Mouse (Mus musculus): Measurements from ENCODE around the gene Txn2. TPM values are rescaled to one million over a fixed set of nuclear protein-coding genes. Genes with fewer than 3 reads are reported as not detected.

Txn2 gene
- 177 and 184 TPM in 2 replicates for polyA plus RNA-seq (2012; rRNA removed)

DNA sequence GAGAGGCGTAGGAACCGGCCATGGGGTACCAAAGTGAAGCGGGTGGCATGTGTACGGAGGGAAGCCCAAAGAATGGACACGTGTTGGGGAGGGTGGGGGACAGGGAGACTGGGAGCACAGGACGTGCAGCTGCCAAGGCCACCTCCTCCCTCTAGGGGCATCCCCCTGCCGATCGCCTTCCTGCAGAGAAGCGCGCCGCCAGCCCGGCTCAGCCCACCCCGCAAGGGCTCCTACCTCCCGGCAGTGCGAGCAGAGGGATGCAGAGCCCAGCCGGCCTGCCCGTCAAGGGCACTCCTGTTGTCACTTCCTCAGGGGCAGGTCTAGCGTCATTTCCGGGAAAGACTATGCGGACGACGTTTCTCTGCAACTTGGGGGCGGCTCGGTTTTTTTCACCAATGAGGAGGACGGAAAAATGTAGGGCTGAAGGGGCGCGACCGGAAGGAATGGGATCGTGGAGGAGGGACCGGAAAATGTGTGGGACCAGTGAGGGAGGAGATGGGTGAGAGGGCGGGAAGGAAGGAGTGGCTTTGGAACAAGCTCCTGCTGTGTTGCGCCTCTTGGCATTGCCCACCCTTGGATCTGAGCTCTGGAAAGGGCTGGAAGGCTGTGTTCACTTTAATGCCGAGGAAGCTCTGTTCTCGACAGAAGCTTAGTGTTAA lies at the start of gene Txn2:
TSS of gene Txn2 (minus strand) at position 334 of the 659 bp plus-strand sequence.

DNA sequence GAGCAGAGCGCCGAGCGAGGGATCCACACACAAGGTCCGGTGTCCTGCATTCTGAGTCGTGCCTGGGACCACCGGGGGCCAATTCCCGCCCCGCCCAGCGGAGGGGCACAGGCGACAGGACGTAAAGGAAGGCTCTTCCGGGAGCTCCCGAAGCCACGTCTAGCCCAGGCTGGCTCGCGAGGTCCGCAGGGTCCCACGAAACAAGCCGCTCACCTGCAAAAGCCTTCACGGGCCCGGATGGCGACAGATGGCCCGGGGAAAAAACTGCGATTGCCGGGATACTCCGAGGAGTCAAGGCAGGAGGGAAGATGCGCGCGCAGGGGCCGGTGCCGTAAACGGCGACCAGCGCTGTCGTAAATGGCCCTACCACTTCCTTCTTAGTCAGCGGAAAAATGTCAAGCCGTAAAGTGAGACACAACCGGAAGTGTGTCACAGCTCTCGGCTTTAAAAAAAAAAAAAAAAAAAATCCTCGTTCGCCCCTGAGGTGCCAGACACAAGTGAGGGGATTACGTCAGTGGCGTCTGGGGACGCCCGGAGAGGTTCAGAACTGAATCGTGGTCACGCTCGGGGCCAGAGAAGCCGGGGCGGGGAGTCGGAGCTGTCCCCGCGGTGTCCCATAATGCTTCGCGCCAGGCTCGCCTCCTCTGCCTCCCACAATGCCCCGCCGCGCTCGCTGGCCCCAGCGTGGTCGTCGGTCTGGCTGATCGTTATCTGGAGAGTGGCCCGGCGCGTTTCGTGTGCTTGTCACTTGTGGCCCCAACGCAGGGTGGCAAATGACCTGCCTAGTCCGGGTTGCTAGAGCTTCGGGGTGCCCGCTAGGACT lies 41.9 kb upstream of the Txn2 start, which contains the start of gene Eif3d:
TSS of gene Eif3d (minus strand) at position 344 of the 823 bp plus-strand sequence.

DNA sequence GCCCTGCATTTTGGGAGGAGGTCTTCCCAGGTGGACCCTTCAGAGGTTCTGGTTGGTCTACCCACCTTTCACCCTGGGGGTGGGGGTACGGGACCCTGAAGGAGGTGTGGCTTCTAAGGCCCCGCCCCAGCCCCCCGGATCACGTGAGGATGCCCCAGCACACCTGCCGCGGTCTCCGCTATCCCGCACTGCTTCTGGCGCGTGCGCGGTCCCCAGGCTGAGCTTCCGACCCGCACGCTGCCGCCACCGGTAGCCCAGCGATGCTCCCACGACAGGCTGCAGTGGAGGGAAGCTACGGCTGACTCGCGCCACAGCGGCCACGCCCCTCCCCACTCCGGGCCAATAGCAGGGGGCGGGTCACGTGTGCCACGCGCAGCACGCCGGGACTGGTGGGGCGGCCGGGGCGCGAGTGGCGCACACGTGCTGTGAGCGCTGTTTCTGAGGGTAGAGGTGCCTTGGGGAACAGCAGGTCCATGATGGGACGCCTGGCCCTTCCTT lies 27.6 kb upstream of the Txn2 start, which contains the start of gene Foxred2:
TSS of gene Foxred2 (minus strand) at position 319 of the 498 bp plus-strand sequence.

Other genes with a start within 250 kb of the Txn2 start
- gene Apol7e, start 230.1 kb downstream of the Txn2 start, polyA plus RNA-seq (2012; rRNA removed): 0.05 TPM in 1 of 2 replicates, not detected in the other
- gene Apol9b, start 200.0 kb downstream of the Txn2 start, polyA plus RNA-seq (2012; rRNA removed): 0.12 and 0.20 TPM in 2 replicates
- 0.16 and 0.88 TPM in 2 replicates for gene Apol8, start 172.0 kb downstream of the Txn2 start, polyA plus RNA-seq (2012; rRNA removed)
- gene Myh9, start 86.8 kb downstream of the Txn2 start, polyA plus RNA-seq (2012; rRNA removed): 23.7 and 29.9 TPM in 2 replicates
- gene Foxred2, start 27.7 kb upstream of the Txn2 start, polyA plus RNA-seq (2012; rRNA removed): 14.5 and 18.8 TPM in 2 replicates
- 197 and 203 TPM in 2 replicates for gene Eif3d, start 41.8 kb upstream of the Txn2 start, polyA plus RNA-seq (2012; rRNA removed)
- 8.1 and 10.7 TPM in 2 replicates for gene Cacng2, start 191.0 kb upstream of the Txn2 start, polyA plus RNA-seq (2012; rRNA removed)
- gene Ift27, start 245.1 kb upstream of the Txn2 start, polyA plus RNA-seq (2012; rRNA removed): 50.7 and 55.9 TPM in 2 replicates

Data from central nervous system, embryonic 14 days (tissue).